Mouse (Mus musculus) adrenal gland, postnatal 14 days (tissue): Measurements from ENCODE around the gene Slf1. TPM values are rescaled to one million over a fixed set of nuclear protein-coding genes. Genes with fewer than 3 reads are reported as not detected.

Experiments used
- DNase-seq: peaks from one replicate; pipeline ENCODE4 v3.0.0; 2021; ENCODE audit warnings: mixed read lengths
- long read RNA-seq, 2 experiments: library from polyadenylated mRNA; stranded (forward); transcript quantifications; one replicate each; pipeline ENCODE4 v2.0.0; 2021
- total RNA-seq: library from RNA; stranded (reverse); gene quantifications from 2 replicates; pipeline ENCODE4 v1.2.3, GENCODE M21; 2021

The Slf1 gene
- 10.9 and 13.6 TPM in 2 replicates for total RNA-seq
- long read RNA-seq, experiment 1, transcript Slf1-201 (21 exons, 3,747 nt), result major isoform, 5 of 7 reads
- long read RNA-seq, experiment 1, partial matches to known transcripts, result 0 of 7 reads
- long read RNA-seq, experiment 1, other reads (novel, unspliced or antisense), result 2 of 7 reads
- long read RNA-seq, experiment 2, partial matches to known transcripts, result 2 of 9 reads
- long read RNA-seq, experiment 2, other reads (novel, unspliced or antisense), result 3 of 9 reads

DNA sequence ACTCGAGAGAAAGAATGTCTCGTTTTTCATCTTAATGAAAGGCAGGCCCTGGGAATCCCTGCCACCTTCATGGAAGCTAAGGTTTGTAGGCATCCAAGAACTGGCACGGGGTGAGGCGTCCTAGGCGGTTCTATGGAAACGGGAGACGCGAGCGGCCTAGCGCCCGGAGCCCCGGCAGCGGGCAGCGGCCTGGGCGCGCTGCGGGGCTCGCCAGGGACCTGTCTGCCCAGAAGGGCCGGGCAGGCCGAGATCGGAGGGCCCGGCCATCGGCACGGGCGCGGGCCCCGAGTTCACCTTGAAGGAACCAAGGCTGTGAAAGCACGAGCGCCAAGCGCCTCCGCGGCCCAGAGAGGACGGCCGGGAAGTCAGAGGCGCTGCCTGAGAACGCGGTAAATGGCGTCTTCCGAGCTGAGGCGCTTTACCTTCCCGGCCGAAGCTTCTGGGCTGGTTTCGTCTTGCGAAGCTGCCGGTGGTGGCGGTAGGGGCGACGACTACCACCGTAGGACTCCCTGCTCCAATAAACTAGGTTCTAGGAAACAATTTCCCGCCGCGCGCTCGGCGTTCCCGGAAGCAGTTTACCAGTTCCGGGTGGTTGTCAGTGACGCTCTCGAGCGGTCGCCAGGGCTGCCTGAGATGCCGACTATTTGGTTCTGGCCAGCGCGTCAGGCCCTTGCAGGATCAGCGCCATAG, at the start of gene Slf1, which contains the start of gene 2210408I21Rik:
Gene Slf1, minus strand, starts transcription at position 543 of the 690 bp plus-strand sequence.
Gene 2210408I21Rik, plus strand, starts transcription at position 610 of the 690 bp plus-strand sequence.
- DNase-seq, result peak; percentile 94

- DNase-seq, result peak; percentile 11
Measured at GRCm38 (mm10) chr13:77177931-77178330, 42.7 kb upstream of the Slf1 start.

DNA sequence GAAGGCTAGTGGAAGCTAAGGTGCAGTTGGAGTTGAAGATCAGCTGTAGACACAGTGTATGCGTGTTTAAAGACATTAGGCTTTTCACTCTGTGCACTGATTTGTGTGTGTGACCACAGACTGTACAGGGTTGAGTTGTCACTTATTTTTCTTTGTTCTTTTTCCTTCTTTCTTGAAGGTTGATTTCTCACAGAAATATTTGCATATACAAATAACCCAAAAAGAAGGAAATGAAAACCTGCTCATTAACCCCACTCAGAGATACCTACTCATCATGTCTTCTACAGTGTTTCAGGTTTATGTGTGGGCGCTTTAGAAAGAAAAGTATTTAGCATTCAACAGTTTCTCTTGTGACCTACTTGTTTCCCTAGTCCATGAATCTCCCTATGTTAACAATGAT, 5.6 kb upstream of the Slf1 start:
- DNase-seq, result no peak

DNA sequence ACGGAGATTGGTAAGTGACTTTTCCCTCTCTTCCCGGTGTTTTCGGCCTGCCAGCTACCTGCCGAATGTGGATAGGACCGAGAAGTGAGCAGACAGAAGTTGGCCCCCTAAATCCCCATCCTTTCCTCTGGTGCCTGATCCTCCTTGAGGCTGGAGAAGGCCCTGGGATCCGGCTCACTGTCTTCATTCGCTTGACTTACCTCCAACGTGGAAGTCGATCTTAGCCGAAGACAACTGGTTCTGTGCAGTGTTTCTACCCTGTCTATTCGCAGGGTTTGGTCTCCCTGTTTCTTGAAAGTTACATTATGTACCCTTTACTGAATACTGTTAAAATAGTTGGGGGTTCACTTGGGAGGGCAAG, 328 bp upstream of the Slf1 start:
- no peak for DNase-seq

DNA sequence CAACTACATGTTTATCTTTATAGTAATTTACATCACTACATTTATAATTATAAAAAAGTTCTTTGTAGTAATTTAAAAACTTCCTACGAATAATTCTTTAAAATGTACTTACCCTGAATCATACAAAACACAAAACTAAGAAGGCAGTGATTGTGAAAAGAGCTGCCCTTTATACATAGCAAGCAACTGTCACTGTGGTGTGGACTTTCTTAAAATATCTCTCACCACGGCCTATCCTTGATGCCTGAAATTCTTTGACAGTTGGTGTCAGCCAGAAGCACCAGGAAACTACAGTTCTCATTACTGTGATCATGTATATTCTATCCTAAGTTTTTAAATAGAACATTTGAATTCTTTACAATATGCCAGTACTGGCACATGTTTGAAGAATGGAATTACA, 4.1 kb downstream of the Slf1 start:
- DNase-seq, result no peak

DNA sequence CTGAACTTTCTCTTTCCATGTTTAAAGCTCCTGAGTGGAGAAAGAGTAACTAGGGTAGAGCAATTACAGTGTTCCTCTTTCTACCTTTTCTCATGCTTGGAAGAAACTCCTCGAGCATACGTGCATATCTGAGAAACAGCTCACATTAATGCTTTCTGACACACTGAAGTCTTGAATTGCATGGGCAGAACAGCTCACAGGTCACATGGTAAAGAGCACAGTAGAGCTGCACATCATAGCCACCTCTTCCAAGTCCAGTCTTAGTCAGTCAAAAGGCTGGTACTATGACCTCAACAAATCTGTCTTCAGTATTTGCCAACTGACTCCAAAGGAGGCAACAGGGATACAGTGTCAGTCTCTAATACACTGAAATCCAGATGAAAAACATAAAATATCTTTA, 7.0 kb downstream of the Slf1 start:
- DNase-seq, result no peak

DNA sequence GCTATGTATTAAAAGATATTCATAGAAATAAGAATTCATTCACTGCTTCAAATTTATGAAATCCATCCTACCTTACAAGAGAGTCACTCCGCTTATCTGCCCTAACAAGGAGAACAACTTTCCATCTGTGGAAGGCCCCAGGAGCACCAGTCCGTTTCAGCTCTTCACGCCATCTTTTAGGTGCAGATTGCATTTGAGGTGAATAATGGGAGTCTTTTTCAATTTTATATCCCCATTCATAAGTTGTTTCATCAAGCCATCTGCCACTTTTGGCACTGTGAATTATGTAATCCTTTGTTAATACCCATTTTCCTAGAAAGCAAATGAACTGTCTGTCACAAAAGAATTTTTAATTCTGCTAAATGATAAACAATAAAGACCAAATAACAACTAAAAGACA, 10.1 kb downstream of the Slf1 start:
- no peak for DNase-seq

GRCm38 (mm10) chr13:77118695-77119094, 16.6 kb downstream of the Slf1 start:
- DNase-seq, result no peak

DNA sequence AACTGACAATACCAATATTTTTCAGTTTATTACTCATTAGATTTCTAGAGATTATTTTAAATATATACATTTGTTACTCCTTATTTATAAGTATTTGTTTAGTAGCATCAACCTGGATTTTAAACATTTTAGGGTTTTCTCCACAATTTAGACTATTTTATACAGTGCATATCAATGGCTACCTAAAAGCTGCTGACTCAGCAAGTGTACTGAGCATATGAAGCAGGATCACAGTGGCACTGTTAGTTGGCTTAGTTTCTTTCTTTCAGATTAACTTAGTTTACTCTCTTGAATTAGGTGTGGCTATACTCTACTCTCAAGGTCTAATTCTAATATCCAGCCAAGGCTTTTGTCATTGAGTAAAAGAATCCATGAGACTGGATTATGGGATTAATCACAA, 27.5 kb downstream of the Slf1 start:
- DNase-seq, result no peak

GRCm38 (mm10) chr13:77092876-77093275, 42.4 kb downstream of the Slf1 start:
- DNase-seq, result peak; percentile 11

DNA sequence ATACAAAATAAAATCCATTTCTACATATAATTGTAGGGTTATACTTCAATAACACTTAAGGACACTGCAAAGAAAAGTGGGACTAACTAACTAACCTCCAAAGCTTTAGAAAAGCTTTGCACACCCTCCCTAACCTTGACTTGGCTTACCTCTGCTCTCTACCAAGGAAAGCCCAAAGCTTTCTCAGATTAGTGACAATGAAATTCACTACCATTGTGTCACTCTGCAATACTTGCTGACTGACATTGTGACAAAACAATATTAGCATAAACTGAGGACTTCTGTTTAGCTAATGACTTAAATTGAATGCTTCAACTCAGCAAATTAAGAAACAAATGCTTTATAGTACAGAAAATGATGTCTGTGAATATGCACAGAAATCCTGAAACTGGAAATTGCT, 63.2 kb downstream of the Slf1 start:
- DNase-seq, result no peak

DNA sequence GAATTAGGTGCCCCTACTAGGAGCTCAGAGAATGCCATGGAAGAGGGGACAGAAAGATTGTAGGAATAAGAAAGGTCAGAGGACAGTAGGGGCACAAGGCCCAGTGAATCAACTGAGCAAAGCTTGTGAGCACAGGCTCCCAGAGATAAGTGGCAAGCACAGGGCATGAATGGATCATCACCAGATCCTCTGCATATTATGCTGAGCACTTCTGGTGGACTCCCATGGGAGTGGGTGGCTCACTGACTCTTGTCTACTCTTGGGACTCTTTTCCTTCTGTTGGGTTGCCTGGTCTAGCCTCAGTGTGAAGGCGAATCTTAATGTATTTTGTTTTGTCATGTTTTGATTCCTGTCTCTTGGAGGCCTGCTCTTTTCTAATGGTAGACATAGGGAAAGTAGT, 66.4 kb downstream of the Slf1 start:
- no peak for DNase-seq

GRCm38 (mm10) chr13:77063221-77063620, 72.1 kb downstream of the Slf1 start:
- no peak for DNase-seq

GRCm38 (mm10) chr13:77049736-77050135, 85.5 kb downstream of the Slf1 start:
- peak; percentile 40 for DNase-seq

GRCm38 (mm10) chr13:77048461-77048860, 86.8 kb downstream of the Slf1 start:
- DNase-seq, result no peak

DNA sequence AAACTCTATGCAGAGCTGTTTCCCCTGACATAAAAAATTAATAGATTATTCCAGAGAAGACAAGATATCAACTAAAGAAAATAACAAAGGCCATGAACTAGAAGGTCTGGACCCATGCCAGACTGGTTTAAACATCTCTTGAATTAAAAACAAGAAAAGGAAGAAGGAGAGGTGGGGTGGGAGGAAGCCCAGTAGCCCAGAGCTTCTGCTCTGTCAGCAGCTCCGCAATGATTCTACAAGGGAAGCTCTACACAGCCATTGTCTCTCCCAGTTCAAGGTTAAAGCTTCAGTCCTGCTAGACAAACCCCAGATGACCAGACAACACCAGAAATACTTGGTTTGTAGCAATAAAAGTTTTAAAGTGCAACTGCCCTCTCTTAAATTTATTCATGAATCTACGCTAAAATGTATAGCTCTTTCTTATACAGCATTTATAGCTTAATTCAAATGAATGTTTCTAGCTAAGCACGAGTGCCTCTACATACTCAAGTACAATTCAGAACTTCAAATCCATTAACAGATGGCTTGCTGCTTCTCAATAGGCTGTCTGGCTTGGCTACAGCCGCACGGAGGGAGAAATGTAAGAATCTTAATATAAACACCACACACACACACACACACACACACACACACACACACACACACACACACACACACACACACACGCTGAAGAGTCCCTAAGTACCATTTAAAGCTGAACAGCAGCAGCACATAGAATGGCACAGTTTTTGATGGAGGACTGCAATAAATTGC, 87.9 kb downstream of the Slf1 start:
- no peak for DNase-seq

DNA sequence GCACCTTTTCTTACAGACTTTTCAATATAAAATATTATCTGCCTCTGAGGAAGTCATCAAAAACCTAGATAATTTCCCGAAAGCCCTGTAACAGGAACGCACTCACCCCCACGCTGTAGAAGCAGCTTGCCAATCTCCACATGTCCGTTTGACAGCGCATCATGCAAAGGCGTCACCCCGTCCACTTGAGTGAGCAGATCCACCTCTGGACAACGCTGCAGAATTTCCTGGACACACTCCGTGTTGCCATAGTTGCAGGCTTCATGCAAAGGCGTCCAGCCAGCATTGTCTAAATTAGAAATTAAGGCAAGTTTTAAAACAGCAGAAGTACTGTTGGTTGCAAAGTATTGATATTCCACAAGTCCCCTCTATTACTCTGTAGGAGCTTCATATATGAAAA, 88.9 kb downstream of the Slf1 start:
- DNase-seq, result no peak

- DNase-seq, result no peak
Measured at GRCm38 (mm10) chr13:77045375-77045774, 89.9 kb downstream of the Slf1 start.

DNA sequence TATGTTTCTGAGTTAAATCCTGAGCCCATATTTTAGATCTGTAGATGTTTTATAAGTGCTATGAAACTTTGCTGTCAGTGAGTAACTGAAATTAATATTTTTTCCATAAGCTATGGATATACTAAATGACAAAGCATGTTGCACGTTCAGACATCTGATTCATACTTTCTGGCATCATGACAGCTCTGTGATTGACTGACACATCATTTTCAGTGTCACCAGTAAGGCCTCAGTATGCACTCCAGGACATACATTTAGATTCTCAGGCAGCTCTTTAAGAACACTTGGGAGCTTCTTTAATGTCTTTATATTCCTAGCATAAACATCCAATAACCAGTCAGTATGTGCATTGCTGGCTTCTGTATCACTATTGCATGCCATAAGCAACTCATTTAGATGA, 91.9 kb downstream of the Slf1 start:
- DNase-seq, result no peak

DNA sequence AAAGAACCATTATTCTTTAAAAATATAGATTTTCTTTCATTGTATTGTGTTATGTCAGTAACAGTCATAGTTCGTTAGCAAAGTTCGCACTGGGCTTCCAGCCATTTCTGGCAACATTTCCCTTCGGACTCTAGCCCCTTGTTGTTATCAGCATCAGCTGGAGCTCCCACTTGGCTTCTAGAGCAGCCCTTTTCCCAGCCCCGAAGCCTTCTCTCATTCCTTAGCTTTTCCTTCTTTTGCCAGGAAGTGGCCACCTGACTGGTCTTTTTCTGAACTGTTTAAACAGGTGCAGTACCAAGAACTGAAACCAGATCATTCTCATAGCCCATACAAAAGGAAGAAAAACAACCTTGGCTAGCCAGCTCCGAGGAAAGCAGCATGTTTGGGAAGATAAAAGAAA, 105.7 kb downstream of the Slf1 start:
- DNase-seq, result no peak

GRCm38 (mm10) chr13:77018851-77019250, 116.4 kb downstream of the Slf1 start:
- DNase-seq, result no peak

DNA sequence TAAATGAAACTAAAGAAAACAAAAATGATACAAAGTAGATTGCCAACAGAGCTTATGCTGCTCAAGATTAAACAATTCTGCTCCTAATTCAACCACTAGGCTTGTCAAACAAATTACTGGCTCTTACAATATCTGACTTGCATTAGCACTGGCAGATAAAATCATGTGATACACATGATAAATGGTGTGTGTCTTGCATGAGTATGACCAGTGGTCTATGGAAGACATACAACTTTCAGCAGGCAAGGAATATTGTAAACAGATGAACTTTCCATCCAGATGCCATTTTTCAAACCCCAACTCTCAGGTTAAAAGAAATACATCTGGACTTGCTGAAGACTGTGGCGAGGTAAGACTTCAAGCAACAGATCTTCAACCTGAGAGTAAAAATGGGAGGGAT, 131.6 kb downstream of the Slf1 start:
- no peak for DNase-seq

- no peak for DNase-seq
Measured at GRCm38 (mm10) chr13:77002628-77003027, 132.6 kb downstream of the Slf1 start.
